Mouse (Mus musculus) lung, postnatal 4 days (tissue): ENCODE data around the gene Micu1.
"Not testable (repeated sequence)": the region's sequence is repeated elsewhere in the genome, so short reads cannot be mapped to it uniquely, and the experiment has no call there.

Experiments used
- DNase-seq, 2 experiments: peaks; one replicate each; pipeline ENCODE4 v3.0.0; 2021

Micu1 gene

GRCm38 (mm10) chr10:59702207-59703032 is at the start of gene Micu1:
Micu1 (plus strand) TSS chr10:59702477.
- peak; percentile 97 for DNase-seq

- DNase-seq: no peak
Measured at GRCm38 (mm10) chr10:59656799-59657198, 45.5 kb upstream of the Micu1 start.

GRCm38 (mm10) chr10:59664765-59665164 is 37.5 kb upstream of the Micu1 start:
- DNase-seq: no peak

GRCm38 (mm10) chr10:59665503-59666291 is 36.6 kb upstream of the Micu1 start:
- no peak for DNase-seq

GRCm38 (mm10) chr10:59667377-59667776 is 34.9 kb upstream of the Micu1 start:
- peak; percentile 58 to 70 for DNase-seq

GRCm38 (mm10) chr10:59668491-59668890 is 33.8 kb upstream of the Micu1 start:
- no peak for DNase-seq

GRCm38 (mm10) chr10:59677836-59678235 is 24.4 kb upstream of the Micu1 start:
- DNase-seq: no peak

- no peak for DNase-seq
Measured at GRCm38 (mm10) chr10:59679189-59679588, 23.1 kb upstream of the Micu1 start.

GRCm38 (mm10) chr10:59685586-59685985 is 16.7 kb upstream of the Micu1 start:
- not testable (repeated sequence) for DNase-seq

- no peak for DNase-seq
Measured at GRCm38 (mm10) chr10:59687126-59687525, 15.2 kb upstream of the Micu1 start.

- no peak for DNase-seq
Measured at GRCm38 (mm10) chr10:59689836-59690235, 12.4 kb upstream of the Micu1 start.

- no peak for DNase-seq
Measured at GRCm38 (mm10) chr10:59692441-59692840, 9.8 kb upstream of the Micu1 start.

GRCm38 (mm10) chr10:59694104-59694503 is 8.2 kb upstream of the Micu1 start:
- no peak for DNase-seq

- DNase-seq: no peak
Measured at GRCm38 (mm10) chr10:59699516-59699915, 2.8 kb upstream of the Micu1 start.

- no peak for DNase-seq
Measured at GRCm38 (mm10) chr10:59701805-59702204, 472 bp upstream of the Micu1 start.

GRCm38 (mm10) chr10:59703060-59703760 is 933 bp downstream of the Micu1 start:
- DNase-seq: no peak

GRCm38 (mm10) chr10:59706991-59707546 is 4.8 kb downstream of the Micu1 start:
- DNase-seq: no peak

GRCm38 (mm10) chr10:59707595-59707994 is 5.3 kb downstream of the Micu1 start:
- no peak for DNase-seq

- no peak for DNase-seq
Measured at GRCm38 (mm10) chr10:59709281-59709680, 7.0 kb downstream of the Micu1 start.

- DNase-seq: peak in 1 of 2 experiments; percentile 31
Measured at GRCm38 (mm10) chr10:59710246-59710645, 8.0 kb downstream of the Micu1 start.

- DNase-seq: no peak
Measured at GRCm38 (mm10) chr10:59712062-59712461, 9.8 kb downstream of the Micu1 start.

- DNase-seq: no peak
Measured at GRCm38 (mm10) chr10:59720017-59720416, 17.7 kb downstream of the Micu1 start.

GRCm38 (mm10) chr10:59721555-59721954 is 19.3 kb downstream of the Micu1 start:
- DNase-seq: no peak
